Mouse (Mus musculus) olfactory bulb, adult 2 months (tissue): ENCODE measurements around the gene Meioc.

Experiments
- CTCF ChIP-seq: fragments of 200-500 bp; IDR thresholded peaks from 2 replicates; pipeline ENCODE4 v1.5.1; 2012; ENCODE audit warnings: low read depth, mild to moderate bottlenecking, low read length, moderate library complexity; ENCODE audit not compliant: insufficient read depth
- POLR2A ChIP-seq: fragments of 200-500 bp; IDR thresholded peaks from 2 replicates; pipeline ENCODE4 v1.6.1; 2012; ENCODE audit warnings: mild to moderate bottlenecking, low read depth, low read length, moderate library complexity; ENCODE audit not compliant: insufficient read depth

GRCm38 (mm10) chr11:102646226-102646625, 17.3 kb upstream of the Meioc start:
- TF ChIP-seq CTCF (no peak), POLR2A (no peak)
